In genomic region chr14:98141758-98142157, GRCm38 (mm10) we compare ENCODE assay signal across 19 mouse cellular contexts. TPM values are rescaled to one million over a fixed set of nuclear protein-coding genes. Genes with fewer than 3 reads are reported as not detected.
"Had no signal": no experiment of that assay in that cellular context is flagged by ENCODE, and none has a peak within 500 bp of the region (broad histone marks: within the 10 kb centered on the region; RNA-seq: fewer than 3 reads in every experiment).

No protein-coding gene starts in this region.

- H3K27me3 ChIP-seq: midbrain, embryonic 12.5 days; neural tube, embryonic 13.5 days; neural tube, embryonic 15.5 days had no signal

- H3K4me3 ChIP-seq: midbrain, embryonic 10.5 days; midbrain, embryonic 12.5 days; myocyte; neural tube, embryonic 13.5 days; neural tube, embryonic 15.5 days had no signal

- DNase-seq: lung, adult 18-20 months; lung, embryonic 14.5 days; lung, postnatal 10 days; lung, postnatal 4 days; midbrain, embryonic 14.5 days; retina, postnatal 1 day; right cerebral cortex, adult 18-20 months; right cerebral cortex, postnatal 25 days; right cerebral cortex, postnatal 4 days; spleen, adult 18-20 months; thymus, adult 18-20 months; thymus, postnatal 14 days; thymus, postnatal 36 days had no signal

- ATAC-seq: midbrain, embryonic 16.5 days had no signal

- H3K9me3 ChIP-seq: midbrain, embryonic 10.5 days; midbrain, embryonic 12.5 days; neural tube, embryonic 13.5 days; neural tube, embryonic 15.5 days had no signal

- H3K27ac ChIP-seq: midbrain, embryonic 10.5 days; midbrain, embryonic 12.5 days; neural tube, embryonic 13.5 days; neural tube, embryonic 15.5 days had no signal

- H3K4me2 ChIP-seq: lung, embryonic 14.5 days; midbrain, embryonic 12.5 days; neural tube, embryonic 13.5 days; neural tube, embryonic 15.5 days had no signal

- H3K9ac ChIP-seq: lung, embryonic 14.5 days; midbrain, embryonic 12.5 days; neural tube, embryonic 13.5 days; neural tube, embryonic 15.5 days had no signal

- H3K36me3 ChIP-seq: midbrain, embryonic 10.5 days; midbrain, embryonic 12.5 days; neural tube, embryonic 13.5 days; neural tube, embryonic 15.5 days had no signal

RNA-seq across cellular contexts. Expression of gene Dach1, which starts 27.8 kb away (rescaled TPM):
- polyA plus RNA-seq: myocyte had no signal
